Mouse (Mus musculus) liver, postnatal 0 days (tissue): ENCODE results near the gene Rac2.

Experiments
- CTCF ChIP-seq: sonication (generic); IDR thresholded peaks from 2 replicates; pipeline ENCODE4 v1.5.1; 2016; ENCODE audit warnings: antibody characterized with exemption, low read depth
- EP300 ChIP-seq: IDR thresholded peaks from 2 replicates; pipeline ENCODE4 v1.6.1; 2016; ENCODE audit warnings: antibody characterized with exemption, low read depth, mild to moderate bottlenecking

DNA sequence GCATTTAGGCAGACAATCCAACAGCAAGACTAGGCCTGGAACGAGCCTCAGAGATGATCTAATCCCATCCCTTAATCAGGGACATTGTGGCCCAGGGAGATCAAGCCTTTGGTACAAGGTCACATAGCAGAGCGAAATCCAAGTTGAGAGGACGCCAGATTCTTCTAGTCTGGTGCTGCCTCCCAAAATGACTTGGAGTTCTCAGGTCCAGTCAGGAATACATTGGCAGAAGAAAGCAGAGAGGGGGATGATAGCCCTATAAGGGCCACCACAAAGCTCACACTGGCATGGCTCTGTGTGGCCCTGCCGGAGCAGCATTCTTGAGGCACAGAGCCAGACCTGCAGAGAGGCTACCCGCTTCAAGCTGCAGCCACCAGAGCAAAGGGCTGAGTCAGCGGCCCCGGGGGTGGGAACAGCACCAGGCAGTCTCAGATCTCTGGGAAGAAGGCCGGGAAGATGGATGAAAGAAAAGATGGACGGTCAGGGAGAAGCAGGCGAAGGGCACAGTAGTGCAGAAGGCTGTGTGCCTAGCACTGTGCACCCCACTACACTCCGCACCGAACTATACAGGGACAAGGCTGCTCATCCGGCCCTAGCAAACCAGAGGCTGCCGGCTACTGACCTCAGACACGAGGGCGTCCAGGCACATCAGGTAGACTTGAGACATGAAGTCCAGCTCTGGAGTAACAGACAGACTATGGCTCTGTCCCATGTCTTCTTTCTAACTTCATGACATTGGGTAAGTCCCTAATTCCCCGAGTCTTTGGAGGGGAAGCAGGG is 41.7 kb downstream of the Rac2 start, which contains the start of gene C1qtnf6:
- TF ChIP-seq CTCF (no peak), EP300 (no peak)
